Mouse (Mus musculus) urinary bladder, postnatal 25 days (tissue): ENCODE measurements around the gene Ctsc.

Experiments used
- DNase-seq: peaks from one replicate; pipeline ENCODE4 v3.0.0; 2022; ENCODE audit warnings: low spot score

Ctsc gene

DNA sequence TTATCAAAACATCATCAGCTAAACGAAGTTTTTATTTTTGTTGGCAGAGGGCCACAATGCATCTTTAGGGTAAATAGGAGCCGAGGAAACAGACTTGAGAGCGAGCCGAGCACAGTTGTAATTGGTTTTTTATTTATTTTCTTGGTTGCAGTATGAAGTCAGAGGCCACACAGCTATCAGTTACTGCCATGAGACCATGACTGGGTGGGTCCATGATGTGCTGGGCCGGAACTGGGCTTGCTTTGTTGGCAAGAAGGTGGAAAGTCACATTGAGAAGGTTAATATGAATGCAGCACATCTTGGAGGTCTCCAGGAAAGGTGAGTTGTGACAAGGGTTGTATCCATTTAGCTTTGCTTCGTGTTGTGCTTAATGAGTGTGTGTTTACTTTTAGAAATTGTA lies 19.0 kb downstream of the Ctsc start:
- no peak for DNase-seq

DNA sequence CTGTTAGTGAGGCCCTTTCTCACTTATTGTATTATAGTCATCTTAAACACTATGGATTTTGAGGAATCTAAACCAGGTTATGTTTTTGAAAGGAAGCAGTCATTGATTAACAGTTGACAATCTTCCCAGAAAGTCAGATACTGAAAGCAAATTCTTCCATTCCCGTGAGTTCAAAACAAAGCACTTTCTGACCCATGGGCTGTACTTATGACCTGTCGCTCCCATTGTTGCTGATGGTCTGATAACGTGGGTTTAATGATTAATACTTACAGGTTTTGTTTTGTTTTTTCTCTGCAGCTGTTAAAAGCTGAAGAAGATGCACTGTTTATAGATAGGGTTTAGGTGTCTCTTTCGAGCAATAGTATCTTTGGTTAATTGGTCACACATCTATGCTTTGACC lies 27.9 kb downstream of the Ctsc start:
- no peak for DNase-seq

- DNase-seq: no peak
Observed at GRCm38 (mm10) chr7:88306725-88307124, 28.8 kb downstream of the Ctsc start.

- DNase-seq: no peak
Observed at GRCm38 (mm10) chr7:88310398-88311180, 32.7 kb downstream of the Ctsc start.

DNA sequence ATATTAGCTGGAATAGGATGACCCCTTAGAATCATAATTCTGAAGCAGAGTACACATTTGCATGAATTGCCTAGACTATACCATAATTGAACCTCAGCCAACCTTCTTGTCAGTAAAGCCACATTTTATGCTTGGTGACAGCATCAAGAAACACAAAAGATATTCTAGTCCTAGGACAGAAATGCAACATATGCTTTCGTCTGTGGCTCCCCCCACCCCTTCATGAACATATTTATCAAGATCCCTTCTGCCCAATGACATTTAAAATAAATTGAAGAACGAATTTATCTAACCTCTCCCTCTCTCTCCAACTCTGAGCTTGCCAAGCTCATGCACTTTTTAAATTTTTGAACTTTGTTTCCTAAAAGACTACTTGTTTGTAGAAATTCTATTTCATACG lies 38.5 kb downstream of the Ctsc start:
- no peak for DNase-seq

DNA sequence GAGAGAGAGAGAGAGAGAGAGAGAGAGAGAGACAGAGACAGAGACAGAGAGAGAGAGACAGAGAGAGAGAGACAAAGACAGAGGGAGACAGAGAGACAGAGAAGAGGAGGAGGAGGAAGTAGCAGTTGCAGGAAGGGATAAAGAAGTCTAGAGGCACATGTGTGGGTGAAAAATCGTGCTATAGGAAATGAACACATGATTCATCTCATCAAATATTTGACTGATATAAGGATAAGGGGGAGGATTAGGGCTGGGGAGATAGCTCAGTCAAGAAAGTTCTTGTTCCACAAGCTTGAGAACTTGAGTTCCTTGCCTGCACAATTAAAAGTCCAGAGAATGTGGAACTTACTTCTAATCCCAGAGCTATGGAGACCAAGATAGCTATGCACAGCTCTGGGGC lies 40.6 kb downstream of the Ctsc start:
- no peak for DNase-seq

- no peak for DNase-seq
Observed at GRCm38 (mm10) chr7:88318904-88319303, 41.0 kb downstream of the Ctsc start.

- no peak for DNase-seq
Observed at GRCm38 (mm10) chr7:88319414-88320140, 41.7 kb downstream of the Ctsc start.

GRCm38 (mm10) chr7:88320628-88321336 lies 42.9 kb downstream of the Ctsc start:
- no peak for DNase-seq

DNA sequence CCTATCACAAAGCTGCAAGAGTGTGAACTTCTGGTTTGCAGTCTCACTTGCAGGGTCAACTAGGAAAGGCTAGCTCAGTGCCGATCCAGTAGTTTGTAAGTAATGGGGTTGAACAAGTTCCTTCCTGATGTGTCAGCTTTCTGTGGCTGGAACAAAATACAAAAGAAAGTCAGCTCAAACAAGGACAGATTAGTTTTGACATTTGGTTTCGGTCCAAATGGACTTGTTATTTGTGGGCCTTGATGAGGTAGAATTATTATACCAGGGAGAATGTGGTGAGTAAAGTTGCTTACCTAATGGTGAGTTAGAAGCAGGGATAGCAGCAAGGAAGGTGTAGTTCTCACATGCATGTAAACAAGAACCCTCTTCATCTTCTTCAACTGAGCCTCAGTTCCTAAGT lies 44.5 kb downstream of the Ctsc start:
- DNase-seq: no peak

GRCm38 (mm10) chr7:88327495-88327894 lies 49.6 kb downstream of the Ctsc start:
- DNase-seq: no peak

- no peak for DNase-seq
Observed at GRCm38 (mm10) chr7:88343828-88344227, 65.9 kb downstream of the Ctsc start.

DNA sequence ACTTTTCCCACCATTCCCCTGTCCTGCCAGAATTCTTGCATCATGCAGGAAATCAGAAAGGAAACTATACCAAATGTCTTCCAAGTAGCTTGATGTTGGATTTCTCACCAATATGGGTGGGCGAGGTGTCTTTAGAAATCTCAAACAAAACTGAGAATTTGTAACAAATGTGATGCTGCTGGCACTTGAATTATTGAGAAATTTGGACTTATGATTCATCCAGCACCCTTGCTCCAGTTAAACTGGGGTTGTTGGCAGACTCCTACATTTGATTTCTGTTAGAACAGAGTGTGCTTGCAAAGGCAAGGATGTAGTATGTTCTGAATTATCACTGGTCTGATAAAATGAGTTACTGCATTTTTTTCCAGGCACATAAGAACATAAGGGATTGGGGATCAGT lies 68.2 kb downstream of the Ctsc start:
- no peak for DNase-seq

- peak; percentile 6 for DNase-seq
Observed at GRCm38 (mm10) chr7:88356871-88357776, 79.2 kb downstream of the Ctsc start.

- DNase-seq: no peak
Observed at GRCm38 (mm10) chr7:88358042-88358878, 80.4 kb downstream of the Ctsc start.
